Mouse (Mus musculus) heart, postnatal 0 days (tissue): Measurements from ENCODE around the gene Rabgap1l. TPM values are rescaled to one million over a fixed set of nuclear protein-coding genes. Genes with fewer than 3 reads are reported as not detected.

Experiments used
- ATAC-seq: fragments of 200-750 bp; cut with Nextera tagmentation; 2 replicates; pipeline ENCODE4 v1.8.0; 2017; ENCODE audit warnings: low read depth, moderate number of reproducible peaks, moderate library complexity; ENCODE audit not compliant: insufficient read depth
- DNase-seq: peaks from one replicate; pipeline ENCODE4 v3.0.0-alpha.2; 2016; ENCODE audit warnings: low spot score
- H3K27ac ChIP-seq: fragments of 300-500 bp; sonication (generic); 2 replicates; pipeline ENCODE4 v1.5.1; 2014; ENCODE audit warnings: low read depth, mild to moderate bottlenecking
- H3K27me3 ChIP-seq: fragments of 300-500 bp; sonication (generic); 2 replicates; pipeline ENCODE4 v1.6.1; 2014; ENCODE audit warnings: low read length, mixed read lengths; ENCODE audit not compliant: control insufficient read depth, insufficient read depth
- H3K36me3 ChIP-seq: fragments of 300-500 bp; sonication (generic); replicated peaks from 2 replicates; pipeline ENCODE4 v1.6.1; 2014; ENCODE audit warnings: low read length, mixed read lengths; ENCODE audit not compliant: control insufficient read depth, insufficient read depth
- H3K4me1 ChIP-seq: fragments of 300-500 bp; sonication (generic); 2 replicates; pipeline ENCODE4 v1.6.1; 2014; ENCODE audit warnings: antibody characterized with exemption; ENCODE audit not compliant: control insufficient read depth, insufficient read depth
- H3K4me2 ChIP-seq: fragments of 300-500 bp; sonication (generic); 2 replicates; pipeline ENCODE4 v1.6.1; 2014; ENCODE audit warnings: low read depth, mild to moderate bottlenecking, low read length, moderate library complexity
- H3K4me3 ChIP-seq: fragments of 300-500 bp; sonication (generic); 2 replicates; pipeline ENCODE4 v1.5.1; 2014; ENCODE audit warnings: low read depth, low read length
- H3K9ac ChIP-seq: fragments of 300-500 bp; sonication (generic); replicated peaks from 2 replicates; pipeline ENCODE4 v1.6.1; 2014; ENCODE audit warnings: low read depth, low read length, mixed read lengths
- H3K9me3 ChIP-seq: fragments of 300-500 bp; sonication (generic); replicated peaks from 2 replicates; pipeline ENCODE4 v1.6.1; 2016; ENCODE audit warnings: low read length; ENCODE audit not compliant: control insufficient read depth
- CTCF ChIP-seq: IDR thresholded peaks from 2 replicates; pipeline ENCODE4 v1.5.1; 2016; ENCODE audit warnings: antibody characterized with exemption, control low read depth, low read depth
- EP300 ChIP-seq: IDR thresholded peaks from 2 replicates; pipeline ENCODE4 v1.6.1; 2016; ENCODE audit warnings: antibody characterized with exemption, low read depth
- WGBS: fragments of 180-500 bp; shearing (Covaris S2); extraction: QIAGEN DNeasy Blood & Tissue Kit; methylation state at CpG from one replicate; pipeline ENCODE4 v1.1.7; 2014; 5-methylcytosine and 5-hydroxymethylcytosine counted together
- polyA plus RNA-seq: library from polyadenylated mRNA; unstranded; fragments of >200 nt; fragmentation: Nextera tagmentation; extraction: Ambion mirVana; gene quantifications from 2 replicates; pipeline ENCODE4 v1.2.1, GENCODE M21; 2015
- total RNA-seq: library from RNA; depleted of rRNA; stranded (reverse); fragments of >200 nt; gene quantifications from 2 replicates; pipeline ENCODE4 v1.2.3, GENCODE M21; 2014; ENCODE audit warnings: low replicate concordance

Gene Rabgap1l
- total and polyA plus RNA-seq, 2 experiments from 2014 or later = 71.4 to 123 TPM

- WGBS = 90% methylated on average over 3 of the region's 3 CpGs
- DNase-seq (no peak), ATAC-seq (no peak)
- no peaks in the 10 kb centered on the region for H3K9me3 ChIP-seq
- H3K4me3 ChIP-seq = no peak overlapping the region
- no peaks in the 10 kb centered on the region for H3K27me3 ChIP-seq
- H3K4me2 ChIP-seq = no peak overlapping the region
- H3K36me3 ChIP-seq = no peaks in the 10 kb centered on the region
- no peak for TF ChIP-seq EP300
- no peak for TF ChIP-seq CTCF
- H3K9ac ChIP-seq = no peak overlapping the region
- no peaks in the 10 kb centered on the region for H3K4me1 ChIP-seq
- H3K27ac ChIP-seq = no peak overlapping the region
Measured at GRCm38 (mm10) chr1:160268322-160268721, 524.7 kb downstream of the Rabgap1l start.

DNA sequence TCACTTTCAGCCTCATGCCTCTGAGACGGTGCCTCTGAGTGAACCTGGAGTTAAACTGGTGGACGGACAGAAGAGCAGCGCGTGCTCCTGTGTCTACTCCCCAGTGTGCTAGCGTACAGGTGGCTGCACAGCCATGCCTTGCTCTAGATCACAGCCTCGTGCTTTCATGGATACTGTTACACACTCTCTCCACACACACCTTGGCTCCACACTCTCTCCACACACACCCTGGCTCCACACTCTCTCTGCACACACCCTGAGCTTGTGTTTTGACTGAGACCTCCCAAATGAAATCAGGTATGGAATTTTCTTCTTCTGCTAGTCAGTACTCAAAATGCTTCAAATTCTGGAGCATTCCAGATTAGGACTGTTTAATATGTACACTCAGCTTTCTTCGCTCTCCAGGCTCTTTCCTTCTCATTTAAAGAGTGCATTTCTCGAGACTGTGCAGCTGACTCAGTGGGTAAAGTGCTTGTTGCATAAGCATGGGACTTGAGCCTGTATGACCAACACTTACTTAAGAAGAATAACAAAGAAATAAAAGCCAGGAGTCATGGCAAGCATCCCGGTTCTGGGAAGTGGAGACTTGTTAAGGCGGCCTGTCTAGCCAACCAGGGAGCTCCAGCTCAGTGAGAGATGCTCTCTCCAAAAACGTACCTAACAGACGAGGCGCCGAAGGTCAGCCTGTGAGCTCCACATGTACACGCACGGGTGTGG is 529.2 kb downstream of the Rabgap1l start:
- H3K9me3 ChIP-seq = no peaks in the 10 kb centered on the region
- no peak overlapping the region for H3K4me3 ChIP-seq
- 84% methylated on average over 16 of the region's 16 CpGs for WGBS
- H3K36me3 ChIP-seq = no peaks in the 10 kb centered on the region
- H3K4me1 ChIP-seq = no peaks in the 10 kb centered on the region
- H3K4me2 ChIP-seq = no peak overlapping the region
- no peaks in the 10 kb centered on the region for H3K27me3 ChIP-seq
- ATAC-seq (no peak), DNase-seq (no peak)
- TF ChIP-seq EP300 = no peak
- no peak for TF ChIP-seq CTCF
- H3K9ac ChIP-seq = no peak overlapping the region
- H3K27ac ChIP-seq = no peak overlapping the region

DNA sequence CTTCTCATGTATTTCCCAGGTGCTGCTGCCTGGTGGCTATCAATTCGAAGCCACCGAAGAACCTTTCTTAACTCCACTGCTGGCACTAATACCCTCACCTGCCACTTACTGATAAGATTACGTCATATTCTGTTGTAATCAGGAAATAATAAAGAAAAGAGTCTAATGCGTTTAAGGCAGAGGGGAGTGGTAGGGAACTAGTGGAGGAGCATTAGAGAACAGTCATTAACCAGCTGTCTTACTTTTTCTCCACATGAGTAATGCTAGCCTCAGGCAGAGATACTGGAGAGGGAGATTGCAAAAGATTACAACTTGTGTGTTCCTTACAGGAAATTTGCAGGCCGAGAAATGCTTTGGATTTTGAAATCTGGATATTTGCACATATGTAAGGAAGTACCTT is 530.0 kb downstream of the Rabgap1l start:
- 78% methylated on average over 5 of the region's 5 CpGs for WGBS
- no peak overlapping the region for H3K27ac ChIP-seq

GRCm38 (mm10) chr1:160262415-160262814 is 530.6 kb downstream of the Rabgap1l start:
- Histone ChIP-seq H3K4me2 (no peak overlapping the region), H3K36me3 (no peaks in the 10 kb centered on the region), H3K27ac (no peak overlapping the region), H3K4me3 (no peak overlapping the region), H3K27me3 (no peaks in the 10 kb centered on the region), H3K9ac (no peak overlapping the region), H3K4me1 (no peaks in the 10 kb centered on the region), H3K9me3 (no peaks in the 10 kb centered on the region)
- 73% methylated on average over 4 of the region's 4 CpGs for WGBS
- TF ChIP-seq CTCF (no peak), EP300 (no peak)
- no peak for DNase-seq
- ATAC-seq = no peak

More for the DNA sequence above, 530.0 kb downstream of the Rabgap1l start:
- DNase-seq = no peak
- no peak for TF ChIP-seq EP300
- Histone ChIP-seq H3K9me3 (no peaks in the 10 kb centered on the region), H3K9ac (no peak overlapping the region), H3K4me3 (no peak overlapping the region), H3K4me1 (no peaks in the 10 kb centered on the region), H3K27me3 (no peaks in the 10 kb centered on the region), H3K4me2 (no peak overlapping the region), H3K36me3 (no peaks in the 10 kb centered on the region)
- no peak for ATAC-seq

DNA sequence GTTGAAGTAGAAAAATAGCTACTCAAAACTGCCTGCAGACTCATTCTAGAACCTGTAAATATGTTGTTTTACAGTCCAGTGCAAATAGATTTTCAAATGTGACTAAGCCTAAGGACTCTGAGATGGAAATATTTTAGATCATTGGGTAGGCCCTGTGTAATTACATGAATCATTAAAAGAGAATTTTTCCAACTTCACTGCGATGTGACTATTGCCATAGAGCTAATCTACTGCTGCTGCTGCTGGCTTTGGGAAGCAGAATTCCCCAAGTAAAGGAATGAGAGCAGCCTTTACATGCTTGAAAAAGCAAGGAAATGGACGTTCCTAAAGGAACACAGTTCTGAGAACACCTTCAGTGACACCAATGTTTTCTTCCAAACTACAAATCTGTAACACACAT is 531.2 kb downstream of the Rabgap1l start:
- no peaks in the 10 kb centered on the region for H3K36me3 ChIP-seq
- no peaks in the 10 kb centered on the region for H3K9me3 ChIP-seq
- no peak overlapping the region for H3K27ac ChIP-seq
- 75% methylated on average over 2 of the region's 2 CpGs for WGBS
- DNase-seq = no peak
- TF ChIP-seq CTCF = no peak
- no peak for TF ChIP-seq EP300
- H3K9ac ChIP-seq = no peak overlapping the region
- H3K4me3 ChIP-seq = no peak overlapping the region
- no peak for ATAC-seq
- no peaks in the 10 kb centered on the region for H3K27me3 ChIP-seq
- H3K4me2 ChIP-seq = no peak overlapping the region
- no peaks in the 10 kb centered on the region for H3K4me1 ChIP-seq

- Histone ChIP-seq H3K4me1 (no peaks in the 10 kb centered on the region), H3K4me2 (no peak overlapping the region), H3K27ac (no peak overlapping the region), H3K4me3 (no peak overlapping the region), H3K36me3 (no peaks in the 10 kb centered on the region; the same call in 1 of the 2 replicates), H3K9ac (no peak overlapping the region), H3K27me3 (no peaks in the 10 kb centered on the region), H3K9me3 (no peaks in the 10 kb centered on the region)
- DNase-seq = no peak
- 81% methylated on average over 4 of the region's 4 CpGs for WGBS
- TF ChIP-seq EP300 = no peak
- no peak for TF ChIP-seq CTCF
- no peak for ATAC-seq
Measured at GRCm38 (mm10) chr1:160260605-160261004, 532.4 kb downstream of the Rabgap1l start.
